Mouse (Mus musculus): ENCODE results near the gene Fmo5.

DNA sequence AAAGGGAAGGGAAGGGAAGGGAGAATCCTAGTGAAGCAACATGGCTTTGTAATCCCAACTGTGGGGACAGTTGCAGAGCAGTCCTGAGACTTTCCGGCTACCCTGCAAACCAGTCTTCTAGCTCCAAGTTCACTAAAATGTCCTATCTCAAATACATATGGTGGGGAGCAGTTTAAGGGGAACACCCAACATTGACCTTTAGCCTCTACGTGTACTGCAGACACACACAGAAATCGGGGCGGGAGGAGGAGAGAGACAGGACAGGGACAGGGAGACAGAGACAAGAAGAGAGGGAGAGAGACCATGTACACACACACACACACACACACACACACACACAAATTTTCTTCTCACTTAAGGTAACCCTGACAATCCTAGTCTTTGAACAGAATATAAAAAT, 1.3 kb downstream of the Fmo5 start:
- TF ChIP-seq CTCF (IDR thresholded peaks at IDR 0.05; ENCODE audit: low read depth, low read length) = no peak
- TF ChIP-seq POLR2A (IDR thresholded peaks at IDR 0.05; ENCODE audit: borderline replicate concordance, low read depth, low read length) = no peak
